Mouse (Mus musculus) bone marrow, adult 2 months (tissue): ENCODE results near the gene Clec11a.
A peak's percentile ranks its signal among the peaks of the same experiment; 100 is the strongest.

Experiments used
- CTCF ChIP-seq: fragments of 200-500 bp; IDR thresholded peaks from 2 replicates; pipeline ENCODE4 v1.5.1; 2011; ENCODE audit warnings: low read length, control low read depth; ENCODE audit not compliant: control insufficient read depth, insufficient read depth
- POLR2A ChIP-seq: fragments of 200-500 bp; IDR thresholded peaks from 2 replicates; pipeline ENCODE4 v1.6.1; 2011; ENCODE audit warnings: low read depth, mild to moderate bottlenecking, control low read depth, low read length, borderline replicate concordance; ENCODE audit not compliant: control insufficient read depth

DNA sequence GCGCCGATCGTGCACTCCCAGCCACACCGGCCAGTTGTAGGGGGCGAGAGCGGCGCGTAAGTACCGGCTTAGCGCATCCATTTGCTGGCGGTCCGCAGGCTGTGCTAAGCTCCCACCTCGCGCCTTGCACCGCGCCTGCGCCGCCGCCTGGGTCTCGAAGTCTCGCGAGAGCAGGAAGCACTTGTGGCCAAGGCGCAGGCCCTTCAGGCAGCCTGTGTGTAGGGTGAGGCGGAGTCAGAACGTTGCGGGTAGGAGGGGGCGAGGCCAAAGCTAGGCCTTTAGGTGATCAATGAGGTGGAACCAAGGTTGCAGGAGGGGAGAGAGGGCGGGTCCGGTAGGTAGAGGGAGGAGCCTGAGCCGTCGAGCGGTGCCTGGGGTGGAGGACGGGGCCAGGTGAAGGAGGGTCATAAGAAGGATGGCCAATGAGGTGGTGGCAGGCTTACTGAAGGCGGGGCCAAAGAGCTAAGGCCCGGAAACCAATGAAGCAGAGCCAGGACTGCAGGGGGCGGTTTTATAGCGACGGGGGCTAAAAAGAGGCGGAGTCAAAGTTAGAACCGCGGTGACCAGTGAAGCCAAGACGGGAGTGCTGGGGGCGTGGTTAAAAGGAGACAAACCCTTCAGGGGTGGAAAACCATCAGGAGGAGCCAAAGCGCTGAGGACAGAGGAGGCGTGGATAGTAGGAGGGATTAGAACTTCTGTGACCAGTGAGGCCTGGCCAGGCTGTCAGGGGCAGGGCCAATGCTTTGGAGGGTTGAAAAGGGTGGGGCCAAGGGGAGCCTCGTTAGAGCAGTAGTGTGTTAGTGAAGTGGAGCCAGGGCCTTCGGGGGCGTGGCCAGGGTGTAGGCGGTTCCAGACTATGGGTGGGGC lies 1.7 kb downstream of the Clec11a start:
- TF ChIP-seq POLR2A = peak; percentile 93
- no peak for TF ChIP-seq CTCF
